Mouse (Mus musculus) spleen, postnatal 4 days (tissue): ENCODE measurements around the gene Adamtsl3.
A peak's percentile ranks its signal among the peaks of the same experiment; 100 is the strongest.

Source experiments
- DNase-seq, 2 experiments: peaks; one replicate each; pipeline ENCODE4 v3.0.0; 2022; ENCODE audit warnings: low spot score in 2 of 2

The Adamtsl3 gene

GRCm38 (mm10) chr7:82647909-82648308, 312.4 kb downstream of the Adamtsl3 start:
- DNase-seq, result no peak

DNA sequence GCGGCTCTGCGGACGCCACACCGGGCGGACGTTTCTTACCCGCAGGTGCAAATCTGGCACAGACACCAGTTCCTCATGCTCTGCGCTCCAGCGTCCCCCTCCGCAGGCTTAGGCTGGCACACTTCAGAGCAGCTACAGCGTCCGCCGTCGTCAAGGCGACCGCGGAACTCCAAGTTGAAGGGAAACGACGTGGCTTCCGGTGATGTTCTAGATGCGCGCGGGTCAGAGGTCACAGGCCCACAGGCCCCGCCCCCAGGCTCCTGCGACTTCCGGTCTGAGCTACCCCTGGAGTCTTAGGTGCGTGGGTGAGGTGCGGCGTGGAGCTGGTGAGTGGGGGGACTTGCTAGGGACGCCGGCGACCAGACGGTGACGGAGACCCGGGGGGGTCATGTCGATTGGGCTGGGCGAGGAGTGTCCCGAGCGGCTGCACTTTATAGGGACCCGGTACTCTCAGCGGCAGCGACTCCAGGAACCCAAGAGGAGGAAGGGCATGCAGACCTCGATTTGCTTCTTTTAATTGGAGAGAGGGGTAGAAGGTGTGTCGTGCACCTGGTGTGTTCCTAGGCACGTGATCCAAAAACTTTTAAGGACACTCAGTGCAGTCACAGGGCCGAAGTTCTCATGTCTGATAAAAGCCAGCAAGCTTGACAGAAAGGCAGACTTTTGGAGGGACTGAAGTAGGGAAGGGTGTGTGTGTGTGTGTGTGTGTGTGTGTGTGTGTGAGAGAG, 313.0 kb downstream of the Adamtsl3 start, which contains the start of the genes Saxo2 and Efl1:
TSS of gene Saxo2 (minus strand) at position 176 of the 728 bp plus-strand sequence.
TSS of gene Efl1 (plus strand) at position 262 of the 728 bp plus-strand sequence.
- DNase-seq, result peak; percentile 94 to 97

DNA sequence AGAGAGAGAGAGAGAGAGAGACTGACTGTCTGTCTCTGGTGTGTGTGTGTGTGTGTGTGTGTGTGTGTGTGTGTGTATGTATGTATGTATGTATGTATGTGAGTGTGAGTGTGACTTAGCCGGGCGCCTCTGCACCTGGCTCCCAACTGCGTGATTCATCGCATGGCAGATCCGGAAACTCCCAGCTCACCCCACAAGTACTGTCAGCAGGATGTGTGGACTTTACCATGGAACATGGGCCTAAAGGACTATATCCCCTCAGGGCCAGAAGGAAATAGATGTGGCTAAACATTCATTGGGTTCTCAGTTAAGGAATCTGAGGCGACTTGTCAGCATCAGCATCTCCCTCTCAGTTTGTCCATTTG, 313.6 kb downstream of the Adamtsl3 start:
- DNase-seq, result no peak
